Mouse (Mus musculus) bone marrow macrophage, adult 2 months (primary cell): ENCODE measurements around the gene Idh3a. TPM values are rescaled to one million over a fixed set of nuclear protein-coding genes. Genes with fewer than 3 reads are reported as not detected.
"Not testable (repeated sequence)": the region's sequence is repeated elsewhere in the genome, so short reads cannot be mapped to it uniquely, and the experiment has no call there.

ENCODE experiments used
- H3K27ac ChIP-seq: 2 replicates; pipeline ENCODE4 v1.5.1; 2012; ENCODE audit warnings: low read depth, low read length; ENCODE audit not compliant: insufficient read depth
- H3K4me1 ChIP-seq: 2 replicates; pipeline ENCODE4 v1.6.1; 2012; ENCODE audit warnings: low read length; ENCODE audit not compliant: control insufficient read depth, insufficient read depth
- H3K4me3 ChIP-seq: 2 replicates; pipeline ENCODE4 v1.5.1; 2012; ENCODE audit warnings: mild to moderate bottlenecking, low read length, moderate library complexity; ENCODE audit not compliant: insufficient read depth
- CTCF ChIP-seq: IDR thresholded peaks from 2 replicates; pipeline ENCODE4 v1.5.1; 2012; ENCODE audit warnings: low read depth, mild to moderate bottlenecking, low read length, moderate library complexity
- POLR2A ChIP-seq: IDR thresholded peaks from 2 replicates; pipeline ENCODE4 v1.6.1; 2012; ENCODE audit warnings: mild to moderate bottlenecking, low read depth, low read length, borderline replicate concordance
- polyA plus RNA-seq: library from polyadenylated mRNA; stranded (reverse); fragments of >200 nt; gene quantifications from 2 replicates; pipeline ENCODE4 v1.2.4, GENCODE M21; 2012; ENCODE audit not compliant: missing spikeins, insufficient read depth, insufficient read length

Gene Idh3a
- polyA plus RNA-seq, 1 experiment = 19.2 TPM

DNA sequence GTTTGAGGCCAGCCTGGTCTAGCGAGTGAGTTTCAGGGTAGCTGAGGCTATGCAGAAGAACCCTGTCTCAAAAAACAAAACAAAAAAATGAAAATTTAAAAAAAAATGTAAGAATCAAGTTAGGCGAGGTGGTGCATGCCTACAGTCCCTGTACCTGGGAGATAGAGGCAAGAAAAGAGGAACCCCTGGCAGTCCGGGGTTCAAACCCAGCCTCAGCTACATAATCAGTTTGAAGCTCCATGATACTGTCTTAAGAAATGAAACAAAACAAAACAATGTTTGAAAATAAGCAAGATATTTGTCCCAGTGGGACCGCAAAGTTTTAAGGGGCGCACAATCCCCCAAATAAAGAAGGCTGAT is 315 bp upstream of the Idh3a start:
- Histone ChIP-seq H3K27ac (no peak overlapping the region), H3K4me1 (peaks cover 14% of the 10 kb centered on the region), H3K4me3 (peak overlapping the region; percentile 46)
- no peak for TF ChIP-seq POLR2A
- no peak for TF ChIP-seq CTCF

- Histone ChIP-seq H3K4me3 (peak overlapping the region; percentile 27), H3K27ac (no peak overlapping the region), H3K4me1 (peaks cover 14% of the 10 kb centered on the region)
- TF ChIP-seq POLR2A (no peak), CTCF (no peak)
Observed at GRCm38 (mm10) chr9:54587863-54588262, 1.7 kb downstream of the Idh3a start.

- H3K27ac ChIP-seq, H3K4me1 ChIP-seq, H3K4me3 ChIP-seq: not testable (repeated sequence)
Observed at GRCm38 (mm10) chr9:54593652-54594051, 7.5 kb downstream of the Idh3a start.

GRCm38 (mm10) chr9:54596752-54597465 is 10.8 kb downstream of the Idh3a start:
- TF ChIP-seq CTCF (no peak), POLR2A (no peak)
- Histone ChIP-seq H3K4me1 (no peaks in the 10 kb centered on the region), H3K4me3 (no peak overlapping the region), H3K27ac (no peak overlapping the region)

DNA sequence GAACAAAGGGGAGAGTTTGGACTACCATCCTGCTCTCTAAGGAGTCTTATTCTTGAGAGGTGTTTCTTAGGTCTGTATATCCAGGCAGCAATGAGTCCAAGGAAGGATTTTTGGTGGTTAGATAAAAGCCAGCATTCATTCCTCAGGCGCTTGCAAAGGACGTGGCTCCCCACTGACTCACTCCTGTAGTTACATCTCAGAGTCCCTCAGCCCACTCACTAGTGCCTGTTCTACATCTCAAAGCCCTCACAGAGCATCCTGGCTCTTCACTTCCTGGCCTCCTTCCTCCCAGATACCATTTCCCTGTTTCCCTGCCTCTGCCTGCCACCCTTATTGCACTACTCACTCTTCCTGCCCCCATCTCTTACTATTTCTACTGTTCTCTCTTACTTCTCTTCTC is 16.3 kb downstream of the Idh3a start:
- TF ChIP-seq POLR2A (no peak), CTCF (no peak)
- H3K4me3 ChIP-seq = no peak overlapping the region
- H3K4me1 ChIP-seq = no peaks in the 10 kb centered on the region
- H3K27ac ChIP-seq = no peak overlapping the region

DNA sequence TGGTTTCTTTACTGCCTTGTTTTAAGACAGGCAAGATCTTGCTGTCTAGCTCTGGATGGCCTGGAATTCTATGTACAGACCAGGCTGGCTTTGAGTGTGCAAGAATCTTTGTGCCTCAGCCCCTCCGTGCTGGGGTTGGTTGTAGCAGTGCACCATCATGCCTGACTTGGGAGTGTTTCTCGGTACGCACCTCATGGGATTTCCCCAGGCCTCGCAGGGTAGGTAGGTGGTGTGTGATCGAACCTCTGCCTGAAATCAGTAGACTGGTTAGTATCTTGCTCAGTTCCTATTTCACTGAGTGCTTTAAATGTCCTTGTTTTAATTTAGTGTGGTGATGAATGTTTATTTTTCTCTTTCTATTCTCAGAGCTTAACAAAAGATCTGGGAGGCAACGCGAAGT is 16.8 kb downstream of the Idh3a start:
- no peak overlapping the region for H3K27ac ChIP-seq
- H3K4me1 ChIP-seq = no peaks in the 10 kb centered on the region

DNA sequence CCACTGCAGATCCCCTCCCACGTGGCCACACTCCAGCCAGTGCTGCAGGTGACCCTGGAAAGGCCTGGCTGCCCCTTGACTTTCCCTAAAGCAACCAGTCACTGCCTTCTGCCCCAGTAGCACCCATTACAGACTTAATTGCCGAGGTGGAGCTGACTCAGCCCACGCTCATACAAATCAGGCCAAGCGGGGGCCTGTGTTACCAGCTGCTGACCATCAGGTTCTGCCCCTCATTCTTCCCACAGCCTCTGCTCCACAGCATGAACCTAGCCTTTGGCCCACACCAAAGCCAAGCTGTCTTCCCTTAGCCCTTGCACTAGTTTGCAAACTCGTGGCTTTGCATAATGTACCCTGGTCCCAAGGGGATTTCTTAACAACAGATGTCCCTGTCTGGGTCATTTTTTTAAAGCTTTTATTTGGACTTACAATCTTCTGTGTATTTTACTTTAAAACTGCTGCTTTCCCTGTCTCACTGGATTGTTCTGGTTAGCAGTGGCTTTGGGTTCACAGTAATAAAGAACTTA is 18.1 kb downstream of the Idh3a start:
- TF ChIP-seq POLR2A = no peak
- no peak for TF ChIP-seq CTCF
- Histone ChIP-seq H3K4me3 (no peak overlapping the region), H3K4me1 (no peaks in the 10 kb centered on the region), H3K27ac (no peak overlapping the region)

More for the DNA sequence above, 16.8 kb downstream of the Idh3a start:
- H3K4me3 ChIP-seq = no peak overlapping the region
- TF ChIP-seq POLR2A (no peak), CTCF (no peak)

DNA sequence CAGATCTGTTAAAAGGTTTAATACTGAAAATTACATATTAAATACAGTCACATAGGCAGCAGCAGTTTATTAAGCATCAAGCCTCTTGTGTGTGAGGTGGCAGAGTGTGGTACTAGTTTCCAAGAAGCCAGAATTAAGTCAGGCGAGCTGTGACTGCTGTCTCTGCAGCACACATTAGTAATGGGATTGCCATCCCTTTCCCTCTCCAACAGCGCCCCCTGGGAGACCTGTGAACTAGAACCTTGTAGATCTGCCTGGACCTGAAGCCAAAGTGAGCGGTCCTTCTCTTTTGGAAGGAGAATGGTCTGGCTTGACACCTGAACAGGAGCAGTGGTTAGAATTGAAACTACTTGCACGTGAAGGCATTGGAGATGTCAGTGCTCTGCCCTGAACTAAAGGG is 18.8 kb downstream of the Idh3a start:
- H3K27ac ChIP-seq = no peak overlapping the region
- no peak overlapping the region for H3K4me3 ChIP-seq
- H3K4me1 ChIP-seq = no peaks in the 10 kb centered on the region
- TF ChIP-seq CTCF = peak; percentile 27; the same call in 1 of the 2 replicates
- no peak for TF ChIP-seq POLR2A

GRCm38 (mm10) chr9:54612781-54613191 is 26.7 kb downstream of the Idh3a start:
- Histone ChIP-seq H3K27ac (no peak overlapping the region), H3K4me3 (no peak overlapping the region), H3K4me1 (no peaks in the 10 kb centered on the region)
- no peak for TF ChIP-seq CTCF
- no peak for TF ChIP-seq POLR2A

- peak; percentile 48 for TF ChIP-seq CTCF
- TF ChIP-seq POLR2A = no peak
- H3K4me3 ChIP-seq = no peak overlapping the region
- no peak overlapping the region for H3K27ac ChIP-seq
- H3K4me1 ChIP-seq = no peaks in the 10 kb centered on the region
Observed at GRCm38 (mm10) chr9:54614182-54614850, 28.2 kb downstream of the Idh3a start.

GRCm38 (mm10) chr9:54627240-54627639 is 41.1 kb downstream of the Idh3a start:
- Histone ChIP-seq H3K4me3 (no peak overlapping the region), H3K4me1 (no peaks in the 10 kb centered on the region), H3K27ac (no peak overlapping the region)
- TF ChIP-seq POLR2A (no peak), CTCF (no peak)
